Mouse (Mus musculus): Measurements from ENCODE around the gene Foxp1.

DNA sequence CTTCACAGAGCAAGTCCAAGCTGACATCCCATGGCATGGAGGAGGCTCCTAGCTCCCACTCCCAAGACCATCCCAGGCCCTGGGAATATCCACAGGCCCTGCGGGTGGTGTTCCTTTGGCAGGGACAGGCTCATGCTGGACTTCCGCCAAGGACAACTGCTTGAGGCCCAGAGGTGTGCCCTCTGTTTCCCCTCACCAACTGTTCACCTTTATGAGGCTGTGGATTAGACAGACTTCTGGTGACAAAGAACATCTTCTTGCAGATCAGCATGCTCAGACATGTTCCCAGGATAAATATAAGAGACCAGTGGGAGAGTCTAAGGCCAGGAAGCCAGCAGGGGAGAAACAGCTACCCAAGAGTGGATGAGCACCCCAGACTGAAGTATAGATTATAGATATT lies 152.6 kb downstream of the Foxp1 start:
- no peak for TF ChIP-seq CTCF (IDR thresholded peaks at IDR 0.05; ENCODE audit: control insufficient read depth, insufficient read depth, low read length)
- no peak for TF ChIP-seq POLR2A (IDR thresholded peaks at IDR 0.05; ENCODE audit: borderline replicate concordance, control insufficient read depth, low read depth, low read length)

All from bone marrow, adult 2 months (tissue).